Mouse (Mus musculus): ENCODE measurements around the gene Treh.

Treh gene

GRCm38 (mm10) chr9:44678288-44678871, 5.3 kb downstream of the Treh start:
- DNase-seq (ENCODE audit: low spot score in 2 of 2): no peak

- DNase-seq (ENCODE audit: low spot score in 2 of 2): no peak
These were observed 6.5 kb downstream of the Treh start for GRCm38 (mm10) chr9:44679565-44679964.

- DNase-seq (ENCODE audit: low spot score in 2 of 2): no peak
These were observed 10.0 kb downstream of the Treh start for GRCm38 (mm10) chr9:44683046-44683445.

- peak; percentile 45 to 79 for DNase-seq (ENCODE audit: low spot score in 2 of 2)
These were observed 12.6 kb downstream of the Treh start for GRCm38 (mm10) chr9:44685346-44686330.

GRCm38 (mm10) chr9:44686638-44687037, 13.6 kb downstream of the Treh start:
- no peak for DNase-seq (ENCODE audit: low spot score in 2 of 2)

GRCm38 (mm10) chr9:44688013-44688412, 15.0 kb downstream of the Treh start:
- no peak for DNase-seq (ENCODE audit: low spot score in 2 of 2)

- DNase-seq (ENCODE audit: low spot score in 2 of 2): peak in 1 of 2 experiments; percentile 32
These were observed 17.6 kb downstream of the Treh start for GRCm38 (mm10) chr9:44690641-44691040.

GRCm38 (mm10) chr9:44691671-44692520, 18.9 kb downstream of the Treh start:
- DNase-seq (ENCODE audit: low spot score in 2 of 2): peak; percentile 22 to 47

- no peak for DNase-seq (ENCODE audit: low spot score in 2 of 2)
These were observed 20.0 kb downstream of the Treh start for GRCm38 (mm10) chr9:44693071-44693470.

GRCm38 (mm10) chr9:44697866-44698265, 24.8 kb downstream of the Treh start:
- no peak for DNase-seq (ENCODE audit: low spot score in 2 of 2)

- no peak for DNase-seq (ENCODE audit: low spot score in 2 of 2)
These were observed 26.2 kb downstream of the Treh start for GRCm38 (mm10) chr9:44699196-44699595.

- no peak for DNase-seq (ENCODE audit: low spot score in 2 of 2)
These were observed 26.7 kb downstream of the Treh start for GRCm38 (mm10) chr9:44699730-44700129.

- DNase-seq (ENCODE audit: low spot score in 2 of 2): no peak
These were observed 34.9 kb downstream of the Treh start for GRCm38 (mm10) chr9:44707749-44708428.

GRCm38 (mm10) chr9:44708429-44708765, 35.4 kb downstream of the Treh start:
- DNase-seq (ENCODE audit: low spot score in 2 of 2): peak; percentile 46 to 63

GRCm38 (mm10) chr9:44708925-44709324, 35.9 kb downstream of the Treh start:
- no peak for DNase-seq (ENCODE audit: low spot score in 2 of 2)

- peak in 1 of 2 experiments; percentile 42 for DNase-seq (ENCODE audit: low spot score in 2 of 2)
These were observed 36.6 kb downstream of the Treh start for GRCm38 (mm10) chr9:44709600-44709999.

- no peak for DNase-seq (ENCODE audit: low spot score in 2 of 2)
These were observed 37.2 kb downstream of the Treh start for GRCm38 (mm10) chr9:44710213-44710612.

GRCm38 (mm10) chr9:44711602-44712001, 38.6 kb downstream of the Treh start:
- no peak for DNase-seq (ENCODE audit: low spot score in 2 of 2)

GRCm38 (mm10) chr9:44713080-44713479, 40.0 kb downstream of the Treh start:
- no peak for DNase-seq (ENCODE audit: low spot score in 2 of 2)

- DNase-seq (ENCODE audit: low spot score in 2 of 2): no peak
These were observed 40.5 kb downstream of the Treh start for GRCm38 (mm10) chr9:44713574-44713973.

- no peak for DNase-seq (ENCODE audit: low spot score in 2 of 2)
These were observed 42.1 kb downstream of the Treh start for GRCm38 (mm10) chr9:44715109-44715508.

Measured in thymus, postnatal 10 days (tissue).